Mouse (Mus musculus) liver, embryonic 11.5 days (tissue): ENCODE data around the gene Bbs9. TPM values are rescaled to one million over a fixed set of nuclear protein-coding genes. Genes with fewer than 3 reads are reported as not detected.

Source experiments
- ATAC-seq: fragments of 200-750 bp; cut with Nextera tagmentation; replicated peaks from 2 replicates; pipeline ENCODE4 v1.8.0; 2017; ENCODE audit warnings: moderate number of reproducible peaks, mild to moderate bottlenecking, moderate TSS enrichment, moderate library complexity; ENCODE audit not compliant: low FRiP score
- DNase-seq: peaks from one replicate; pipeline ENCODE4 v3.0.0-alpha.2; 2017; ENCODE audit warnings: low spot score
- H3K27ac ChIP-seq: fragments of 300-500 bp; sonication (generic); 2 replicates; pipeline ENCODE4 v1.5.1; 2014; ENCODE audit warnings: mild to moderate bottlenecking, low read depth, low read length, control low read depth
- H3K27me3 ChIP-seq: fragments of 300-500 bp; sonication (generic); replicated peaks from 2 replicates; pipeline ENCODE4 v1.6.1; 2014; ENCODE audit warnings: low read length, mixed read lengths; ENCODE audit not compliant: control insufficient read depth, insufficient read depth
- H3K36me3 ChIP-seq: fragments of 300-500 bp; sonication (generic); 2 replicates; pipeline ENCODE4 v1.6.1; 2014; ENCODE audit warnings: mild to moderate bottlenecking, low read length, moderate library complexity, mixed read lengths; ENCODE audit not compliant: control insufficient read depth, insufficient read depth
- H3K4me1 ChIP-seq: fragments of 300-500 bp; sonication (generic); replicated peaks from 2 replicates; pipeline ENCODE4 v1.6.1; 2014; ENCODE audit warnings: low read length, mixed read lengths; ENCODE audit not compliant: control insufficient read depth, insufficient read depth
- H3K4me2 ChIP-seq: fragments of 300-500 bp; sonication (generic); 2 replicates; pipeline ENCODE4 v1.6.1; 2014; ENCODE audit warnings: mild to moderate bottlenecking, control low read depth, moderate library complexity
- H3K4me3 ChIP-seq: fragments of 300-500 bp; sonication (generic); 2 replicates; pipeline ENCODE4 v1.5.1; 2014; ENCODE audit warnings: low read depth, low read length, control low read depth
- H3K9ac ChIP-seq: fragments of 300-500 bp; sonication (generic); 2 replicates; pipeline ENCODE4 v1.6.1; 2014; ENCODE audit warnings: low read depth, low read length, control low read depth
- H3K9me3 ChIP-seq: fragments of 300-500 bp; sonication (generic); 2 replicates; pipeline ENCODE4 v1.6.1; 2016; ENCODE audit warnings: low read length, inconsistent platforms, mixed read lengths; ENCODE audit not compliant: control insufficient read depth
- WGBS: fragments of 180-500 bp; shearing (Covaris S2); extraction: QIAGEN DNeasy Blood & Tissue Kit; methylation state at CpG from one replicate; pipeline ENCODE4 v1.1.7; 2014; 5-methylcytosine and 5-hydroxymethylcytosine counted together
- polyA plus RNA-seq: library from polyadenylated mRNA; unstranded; fragments of >200 nt; fragmentation: Nextera tagmentation; extraction: Ambion mirVana; gene quantifications from 2 replicates; pipeline ENCODE4 v1.2.1, GENCODE M21; 2014

Gene Bbs9
- polyA plus RNA-seq, 1 experiment from 2014 or later, result 8.7 TPM

DNA sequence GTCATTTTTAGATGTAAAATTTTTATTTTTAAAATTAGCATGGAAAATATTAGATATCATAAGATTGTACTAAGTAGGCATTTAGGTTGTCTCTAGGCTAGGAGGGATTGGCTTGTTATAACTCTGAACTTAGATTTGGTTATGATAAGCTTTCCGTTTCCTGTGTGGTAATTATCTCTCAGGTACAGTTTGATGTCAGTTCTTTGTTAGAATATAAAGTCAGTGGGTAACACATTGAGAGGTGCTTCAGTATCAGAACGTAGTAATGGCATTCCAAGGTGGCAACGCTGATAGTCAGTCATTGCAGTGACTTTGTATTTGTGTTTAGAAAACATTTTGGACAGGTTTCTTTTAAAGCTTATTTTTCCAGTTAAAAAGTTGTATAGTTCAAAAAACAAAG lies 170.9 kb downstream of the Bbs9 start:
- ATAC-seq, result no peak
- Histone ChIP-seq H3K27ac (no peak overlapping the region), H3K27me3 (no peaks in the 10 kb centered on the region), H3K36me3 (no peaks in the 10 kb centered on the region), H3K4me2 (no peak overlapping the region), H3K9ac (no peak overlapping the region), H3K9me3 (no peaks in the 10 kb centered on the region), H3K4me3 (no peak overlapping the region), H3K4me1 (no peaks in the 10 kb centered on the region)
- no peak for DNase-seq
- 69% methylated on average over 3 of the region's 3 CpGs for WGBS

DNA sequence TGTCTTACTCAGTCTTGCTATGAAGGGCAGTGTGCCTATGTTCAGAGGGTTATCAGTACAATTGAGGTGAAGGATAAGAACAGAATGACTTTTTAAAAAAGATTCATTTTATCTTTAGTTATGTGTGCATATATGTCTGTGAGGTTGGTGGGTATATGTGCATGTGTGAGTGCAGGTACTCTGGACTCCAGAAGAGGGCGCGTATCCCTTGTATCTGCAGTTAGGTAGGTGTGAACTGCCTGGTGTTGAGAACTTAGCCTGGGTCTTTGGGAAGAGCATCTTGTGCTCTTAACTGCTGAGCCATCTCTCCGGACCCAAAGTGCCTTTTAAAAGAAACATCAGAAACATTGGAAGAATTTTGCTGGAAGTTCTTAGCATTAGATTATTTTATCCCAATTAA lies 172.6 kb downstream of the Bbs9 start:
- H3K4me3 ChIP-seq, result no peak overlapping the region
- no peak overlapping the region for H3K9ac ChIP-seq
- ATAC-seq (no peak), DNase-seq (no peak)
- H3K4me2 ChIP-seq, result no peak overlapping the region
- no peaks in the 10 kb centered on the region for H3K27me3 ChIP-seq
- 94% methylated on average over 3 of the region's 3 CpGs for WGBS
- H3K27ac ChIP-seq, result no peak overlapping the region
- no peaks in the 10 kb centered on the region for H3K36me3 ChIP-seq
- no peaks in the 10 kb centered on the region for H3K9me3 ChIP-seq
- H3K4me1 ChIP-seq, result no peaks in the 10 kb centered on the region

DNA sequence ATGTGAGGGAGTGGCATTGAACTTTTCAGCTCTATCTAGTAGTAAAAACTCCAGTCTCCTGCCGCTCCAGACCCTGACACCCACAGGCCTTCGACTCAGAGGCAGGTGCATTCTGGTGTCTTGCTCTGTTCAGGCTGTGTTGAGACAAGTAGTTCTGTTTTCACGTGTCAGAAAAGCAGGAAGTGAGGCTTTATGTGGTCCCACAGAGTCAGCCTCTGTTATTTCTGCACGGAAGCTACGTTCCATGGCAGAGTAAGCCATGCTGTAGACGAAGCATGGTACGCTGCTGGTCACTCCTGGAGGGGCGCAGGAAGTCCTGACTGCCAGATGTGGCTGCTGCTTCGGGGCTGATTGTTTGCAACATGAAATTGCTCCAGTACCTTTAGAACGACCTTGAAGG lies 174.1 kb downstream of the Bbs9 start:
- WGBS, result 61% methylated on average over 10 of the region's 10 CpGs
- no peak for DNase-seq
- no peak overlapping the region for H3K4me2 ChIP-seq
- ATAC-seq, result no peak
- H3K27ac ChIP-seq, result no peak overlapping the region
- no peak overlapping the region for H3K4me3 ChIP-seq
- H3K9me3 ChIP-seq, result no peaks in the 10 kb centered on the region
- H3K4me1 ChIP-seq, result no peaks in the 10 kb centered on the region
- H3K9ac ChIP-seq, result no peak overlapping the region
- H3K36me3 ChIP-seq, result no peaks in the 10 kb centered on the region
- no peaks in the 10 kb centered on the region for H3K27me3 ChIP-seq

DNA sequence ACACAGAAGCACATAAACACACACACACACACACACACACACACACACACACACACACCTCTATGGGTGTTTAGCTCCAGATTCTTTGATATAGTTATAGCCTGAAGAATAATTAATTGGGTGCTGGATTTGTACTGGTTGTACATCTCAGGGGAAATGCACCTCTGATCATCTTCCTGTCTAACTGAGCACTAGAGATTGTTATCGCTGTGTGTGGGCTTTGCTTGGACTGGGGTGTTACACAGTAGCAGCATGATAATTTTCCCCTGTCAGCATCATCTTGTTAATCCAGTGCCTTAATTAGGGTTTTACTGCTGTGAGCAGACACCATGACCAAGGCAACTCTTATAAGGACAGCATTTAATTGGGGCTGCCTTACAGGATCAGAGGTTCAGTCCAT lies 175.3 kb downstream of the Bbs9 start:
- Histone ChIP-seq H3K4me1 (no peaks in the 10 kb centered on the region), H3K36me3 (no peaks in the 10 kb centered on the region), H3K9me3 (no peaks in the 10 kb centered on the region), H3K9ac (no peak overlapping the region), H3K4me3 (no peak overlapping the region), H3K4me2 (no peak overlapping the region), H3K27me3 (no peaks in the 10 kb centered on the region), H3K27ac (no peak overlapping the region)
- no peak for ATAC-seq
- no peak for DNase-seq
- WGBS, result 91% methylated on average over 1 of the region's 1 CpGs

DNA sequence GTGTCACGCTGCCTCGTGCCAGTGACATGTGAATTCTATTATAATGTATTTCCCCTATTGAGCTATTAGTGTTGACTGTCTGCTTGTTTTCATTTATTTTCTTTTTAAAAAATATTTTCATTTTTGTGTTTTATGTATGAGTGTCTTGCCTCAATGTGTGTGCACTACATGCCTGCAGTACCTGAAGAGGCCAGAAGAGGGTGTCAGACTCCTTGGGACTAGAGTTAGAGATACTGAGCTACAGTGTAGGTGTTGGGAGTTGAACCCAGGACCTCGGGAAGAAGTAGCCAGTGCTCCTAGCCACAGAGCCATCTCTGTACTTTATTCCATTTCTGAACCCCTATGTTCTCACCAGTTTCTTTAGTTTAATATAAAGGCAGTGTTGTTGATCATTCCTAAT lies 176.1 kb downstream of the Bbs9 start:
- Histone ChIP-seq H3K4me2 (no peak overlapping the region), H3K36me3 (no peaks in the 10 kb centered on the region), H3K4me1 (no peaks in the 10 kb centered on the region), H3K9ac (no peak overlapping the region), H3K4me3 (no peak overlapping the region), H3K27ac (no peak overlapping the region), H3K9me3 (no peaks in the 10 kb centered on the region), H3K27me3 (no peaks in the 10 kb centered on the region)
- 95% methylated on average over 3 of the region's 3 CpGs for WGBS
- DNase-seq, result no peak
- no peak for ATAC-seq

DNA sequence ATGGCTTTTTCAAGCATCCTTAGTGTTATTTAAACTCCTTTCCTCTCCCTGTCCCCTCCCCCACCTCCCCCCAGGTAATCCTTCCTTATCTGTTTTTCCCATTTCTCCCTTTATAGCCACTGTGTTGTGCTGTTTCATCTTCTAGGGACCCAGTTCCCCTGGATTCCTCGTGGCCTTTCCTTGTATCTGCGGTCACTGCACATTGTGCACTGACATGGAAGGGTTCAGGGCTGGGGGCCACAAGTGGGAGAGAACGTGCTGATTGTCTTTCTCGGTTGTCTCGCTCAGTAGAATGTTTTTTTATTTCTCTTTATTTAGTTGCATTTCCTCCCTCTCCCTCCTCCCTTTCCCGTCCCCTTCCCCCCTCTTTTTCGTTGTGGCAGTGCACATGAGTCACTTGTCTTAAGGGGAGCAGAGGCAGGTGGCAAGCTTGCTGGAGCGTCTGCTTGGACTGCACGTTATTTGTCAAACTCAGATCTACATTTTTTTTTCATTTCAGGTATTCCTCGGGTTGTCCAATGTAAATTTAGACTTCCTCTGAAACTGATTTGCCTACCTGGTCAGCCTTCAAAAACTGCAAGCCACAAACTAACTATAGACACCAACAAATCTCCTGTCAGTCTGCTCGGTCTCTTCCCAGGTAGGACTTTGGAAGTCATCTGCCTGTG lies 179.3 kb downstream of the Bbs9 start:
- WGBS, result 71% methylated on average over 11 of the region's 11 CpGs

DNA sequence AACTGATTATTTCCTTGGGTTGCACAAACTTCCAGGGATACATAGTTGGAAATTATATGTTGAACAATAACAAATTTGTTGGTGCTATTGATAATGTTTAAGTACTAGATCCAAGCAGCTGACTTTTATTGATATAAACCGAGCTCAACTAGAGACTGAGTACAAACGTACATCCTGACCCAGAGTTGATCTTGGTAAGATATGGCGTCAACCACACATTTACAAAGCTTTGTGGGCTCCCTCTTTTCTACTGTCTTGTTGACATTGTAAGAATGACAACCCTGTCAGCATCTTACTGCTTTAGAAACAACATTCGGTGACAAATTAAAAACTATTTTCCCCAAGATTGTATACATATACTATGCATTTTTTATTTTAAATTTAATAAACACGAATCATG lies 181.7 kb downstream of the Bbs9 start:
- Histone ChIP-seq H3K9ac (no peak overlapping the region), H3K27ac (no peak overlapping the region), H3K4me1 (no peaks in the 10 kb centered on the region), H3K9me3 (no peaks in the 10 kb centered on the region), H3K4me3 (no peak overlapping the region), H3K27me3 (no peaks in the 10 kb centered on the region), H3K36me3 (no peaks in the 10 kb centered on the region), H3K4me2 (no peak overlapping the region)
- WGBS, result 76% methylated on average over 5 of the region's 5 CpGs
- DNase-seq (no peak), ATAC-seq (no peak)

More for the DNA sequence above, 179.3 kb downstream of the Bbs9 start:
- no peaks in the 10 kb centered on the region for H3K36me3 ChIP-seq
- no peak overlapping the region for H3K9ac ChIP-seq
- H3K4me1 ChIP-seq, result no peaks in the 10 kb centered on the region
- no peak overlapping the region for H3K27ac ChIP-seq
- ATAC-seq, result no peak
- no peak overlapping the region for H3K4me2 ChIP-seq
- no peaks in the 10 kb centered on the region for H3K27me3 ChIP-seq
- no peak overlapping the region for H3K4me3 ChIP-seq
- DNase-seq, result no peak
- no peaks in the 10 kb centered on the region for H3K9me3 ChIP-seq

DNA sequence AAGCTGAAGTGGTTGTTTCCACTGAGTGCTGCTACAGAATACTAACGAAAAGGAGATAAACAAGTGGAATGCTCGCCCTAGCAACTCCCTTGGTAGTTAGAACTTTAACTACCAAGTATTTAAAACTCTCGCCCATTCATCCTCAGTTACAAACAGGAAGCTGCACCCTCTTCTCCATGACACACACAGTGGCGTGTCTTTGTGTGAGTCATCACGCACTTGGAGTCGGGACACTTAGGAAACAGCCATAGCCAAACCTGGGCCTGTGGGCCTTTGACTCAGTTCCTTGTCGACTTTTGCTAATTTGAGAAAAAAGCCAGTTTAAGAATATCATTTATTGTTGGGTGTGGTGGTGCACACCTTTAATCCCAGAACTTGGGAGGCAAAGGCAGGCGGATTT lies 189.6 kb downstream of the Bbs9 start:
- Histone ChIP-seq H3K4me2 (no peak overlapping the region), H3K4me3 (no peak overlapping the region), H3K27ac (no peak overlapping the region), H3K9ac (no peak overlapping the region), H3K9me3 (no peaks in the 10 kb centered on the region), H3K27me3 (no peaks in the 10 kb centered on the region), H3K4me1 (no peaks in the 10 kb centered on the region), H3K36me3 (no peaks in the 10 kb centered on the region)
- DNase-seq (no peak), ATAC-seq (no peak)
- 82% methylated on average over 8 of the region's 8 CpGs for WGBS

DNA sequence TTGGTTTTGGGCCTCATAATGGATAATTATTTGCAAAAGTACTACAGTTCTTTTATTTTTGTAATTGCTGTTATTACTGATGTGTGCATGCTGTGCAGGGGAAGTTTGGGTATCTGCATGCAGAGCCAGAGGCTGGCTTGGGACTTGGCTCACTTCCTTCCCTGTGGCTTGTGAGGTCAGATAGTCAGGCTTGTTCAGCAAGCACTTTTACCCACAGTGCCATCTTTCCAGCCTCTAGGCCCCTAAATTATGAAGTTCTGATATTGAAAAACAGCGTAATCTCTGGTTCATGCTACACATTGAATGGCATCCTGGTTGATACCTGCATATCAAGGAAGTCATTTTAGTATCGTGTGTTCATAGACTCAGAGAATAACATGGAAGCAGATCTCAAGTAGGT lies 197.4 kb downstream of the Bbs9 start:
- DNase-seq, result no peak
- Histone ChIP-seq H3K9me3 (no peaks in the 10 kb centered on the region), H3K27ac (no peak overlapping the region), H3K4me3 (no peak overlapping the region), H3K4me1 (no peaks in the 10 kb centered on the region), H3K9ac (no peak overlapping the region), H3K27me3 (no peaks in the 10 kb centered on the region), H3K36me3 (no peaks in the 10 kb centered on the region), H3K4me2 (no peak overlapping the region)
- no peak for ATAC-seq
- 63% methylated on average over 2 of the region's 2 CpGs for WGBS
